Mouse (Mus musculus) ES-Bruce4 (cell line): ENCODE measurements around the gene March9. TPM values are rescaled to one million over a fixed set of nuclear protein-coding genes. Genes with fewer than 3 reads are reported as not detected.

Experiments used
- H3K27ac ChIP-seq: 2 replicates; pipeline ENCODE4 v1.5.1; 2012; ENCODE audit warnings: low read length, inconsistent platforms; ENCODE audit not compliant: insufficient read depth
- H3K27me3 ChIP-seq: 2 replicates; pipeline ENCODE4 v1.6.1; 2012; ENCODE audit warnings: mild to moderate bottlenecking, low read length, inconsistent platforms; ENCODE audit not compliant: control insufficient read depth, poor library complexity, insufficient read depth, severe bottlenecking
- H3K36me3 ChIP-seq: 2 replicates; pipeline ENCODE4 v1.6.1; 2012; ENCODE audit warnings: inconsistent platforms, mild to moderate bottlenecking, low read length, moderate library complexity; ENCODE audit not compliant: control insufficient read depth, poor library complexity, insufficient read depth, severe bottlenecking
- H3K4me1 ChIP-seq: one replicate; pipeline ENCODE4 v1.8.1; 2011; ENCODE audit warnings: low read length; ENCODE audit not compliant: control insufficient read depth, insufficient read depth
- H3K4me3 ChIP-seq: 2 replicates; pipeline ENCODE4 v1.5.1; 2011; ENCODE audit warnings: low read depth, mild to moderate bottlenecking, low read length
- H3K9ac ChIP-seq: 2 replicates; pipeline ENCODE4 v1.6.1; 2012; ENCODE audit warnings: low read depth, mild to moderate bottlenecking, inconsistent platforms; ENCODE audit not compliant: poor library complexity, severe bottlenecking
- H3K9me3 ChIP-seq: replicated peaks from 2 replicates; pipeline ENCODE4 v1.6.1; 2012; ENCODE audit warnings: mild to moderate bottlenecking, low read length, inconsistent platforms; ENCODE audit not compliant: control insufficient read depth, poor library complexity, insufficient read depth, severe bottlenecking
- CTCF ChIP-seq: IDR thresholded peaks from one replicate; pipeline ENCODE4 v1.8.1; 2011; ENCODE audit warnings: low read depth, low read length
- EP300 ChIP-seq: IDR thresholded peaks from 2 replicates; pipeline ENCODE4 v1.6.1; 2011; ENCODE audit warnings: low read depth, low read length; ENCODE audit not compliant: insufficient read depth
- POLR2A ChIP-seq: IDR thresholded peaks from one replicate; pipeline ENCODE4 v1.8.1; 2011; ENCODE audit warnings: low read length; ENCODE audit not compliant: insufficient read depth
- polyA plus RNA-seq: library from polyadenylated mRNA; stranded (reverse); fragments of >200 nt; gene quantifications from 2 replicates; pipeline ENCODE4 v1.2.4, GENCODE M21; 2011; ENCODE audit warnings: low read depth; ENCODE audit not compliant: missing spikeins, insufficient read depth, insufficient read length

Gene March9
- polyA plus RNA-seq, 1 experiment: 8.8 TPM

- TF ChIP-seq CTCF (no peak), EP300 (no peak), POLR2A (no peak)
- no peak overlapping the region for H3K4me3 ChIP-seq
- H3K27ac ChIP-seq: no peak overlapping the region
- H3K9me3 ChIP-seq: no peaks in the 10 kb centered on the region
- H3K36me3 ChIP-seq: no peaks in the 10 kb centered on the region
- no peaks in the 10 kb centered on the region for H3K4me1 ChIP-seq
- H3K27me3 ChIP-seq: no peaks in the 10 kb centered on the region
- no peak overlapping the region for H3K9ac ChIP-seq
These were observed 23.7 kb downstream of the March9 start for GRCm38 (mm10) chr10:127036273-127036672.

GRCm38 (mm10) chr10:127033301-127033741 is 26.7 kb downstream of the March9 start:
- H3K9me3 ChIP-seq: no peaks in the 10 kb centered on the region
- TF ChIP-seq EP300: no peak
- no peak for TF ChIP-seq POLR2A
- no peak for TF ChIP-seq CTCF

GRCm38 (mm10) chr10:127030336-127031296 is 29.4 kb downstream of the March9 start, which contains the start of gene Tsfm:
Gene Tsfm (minus strand): TSS chr10:127030840.
- Histone ChIP-seq H3K27ac (0 out of 2 replicates have a peak within 1 kb of the TSS, but pooled peaks have one; percentile 4), H3K9me3 (no peaks in the 10 kb centered on the region), H3K4me3 (peak within 1 kb of the TSS; percentile 93), H3K36me3 (peaks cover 21% of the 10 kb centered on the region), H3K9ac (peak within 1 kb of the TSS; percentile 79), H3K4me1 (no peaks in the 10 kb centered on the region), H3K27me3 (no peaks in the 10 kb centered on the region)
- TF ChIP-seq POLR2A (no peak), CTCF (peak; percentile 86), EP300 (peak; percentile 66; the same call in 1 of the 2 replicates)

More at GRCm38 (mm10) chr10:127033301-127033741, 26.7 kb downstream of the March9 start:
- no peak overlapping the region for H3K27ac ChIP-seq
- no peak overlapping the region for H3K4me3 ChIP-seq
- no peak overlapping the region for H3K9ac ChIP-seq
- H3K36me3 ChIP-seq: peaks cover 5% of the 10 kb centered on the region
- H3K27me3 ChIP-seq: no peaks in the 10 kb centered on the region
- H3K4me1 ChIP-seq: no peaks in the 10 kb centered on the region

GRCm38 (mm10) chr10:127018422-127018821 is 41.6 kb downstream of the March9 start:
- Histone ChIP-seq H3K4me3 (no peak overlapping the region), H3K9ac (no peak overlapping the region), H3K36me3 (no peaks in the 10 kb centered on the region), H3K9me3 (no peaks in the 10 kb centered on the region), H3K27me3 (no peaks in the 10 kb centered on the region), H3K27ac (no peak overlapping the region), H3K4me1 (no peaks in the 10 kb centered on the region)
- TF ChIP-seq EP300: no peak
- TF ChIP-seq CTCF: no peak
- no peak for TF ChIP-seq POLR2A

- Histone ChIP-seq H3K9ac (no peak overlapping the region), H3K9me3 (no peaks in the 10 kb centered on the region), H3K27me3 (no peaks in the 10 kb centered on the region), H3K36me3 (no peaks in the 10 kb centered on the region), H3K4me1 (no peaks in the 10 kb centered on the region), H3K27ac (no peak overlapping the region), H3K4me3 (no peak overlapping the region)
- no peak for TF ChIP-seq POLR2A
- TF ChIP-seq CTCF: no peak
- TF ChIP-seq EP300: no peak
These were observed 42.9 kb downstream of the March9 start for GRCm38 (mm10) chr10:127017071-127017470.

- H3K4me1 ChIP-seq: no peaks in the 10 kb centered on the region
These were observed 43.5 kb downstream of the March9 start for GRCm38 (mm10) chr10:127016488-127016887.

More at GRCm38 (mm10) chr10:127016488-127016887, 43.5 kb downstream of the March9 start:
- Histone ChIP-seq H3K4me3 (no peak overlapping the region), H3K27me3 (no peaks in the 10 kb centered on the region), H3K9me3 (no peaks in the 10 kb centered on the region), H3K27ac (no peak overlapping the region), H3K36me3 (no peaks in the 10 kb centered on the region), H3K9ac (no peak overlapping the region)
- TF ChIP-seq CTCF (peak; percentile 47), POLR2A (no peak)

Other genes with a start within 250 kb of the March9 start
- 10.2 and 14.3 TPM in 2 replicates for gene Atp23, start 158.8 kb downstream of the March9 start, polyA plus RNA-seq
- gene Ctdsp2, start 81.5 kb downstream of the March9 start, polyA plus RNA-seq: 60.9 and 62.0 TPM in 2 replicates
- 0.19 and 0.78 TPM in 2 replicates for gene Avil, start 59.5 kb downstream of the March9 start, polyA plus RNA-seq
- 40.6 and 47.9 TPM in 2 replicates for gene Tsfm, start 29.3 kb downstream of the March9 start, polyA plus RNA-seq
- 20.2 and 22.8 TPM in 2 replicates for gene Mettl1, start 18.8 kb downstream of the March9 start, polyA plus RNA-seq
- 0.41 and 0.51 TPM in 2 replicates for gene Eef1akmt3, start 18.7 kb downstream of the March9 start, polyA plus RNA-seq
- gene Cyp27b1, start 11.9 kb downstream of the March9 start, polyA plus RNA-seq: 0.42 TPM in 1 of 2 replicates, not detected in the other
- 619 and 675 TPM in 2 replicates for gene Cdk4, start 3.4 kb upstream of the March9 start, polyA plus RNA-seq
- gene Tspan31, start 10.1 kb upstream of the March9 start, polyA plus RNA-seq: 71.0 and 75.9 TPM in 2 replicates
- 0.72 and 0.85 TPM in 2 replicates for gene Agap2, start 15.1 kb upstream of the March9 start, polyA plus RNA-seq
- gene Os9, start 60.9 kb upstream of the March9 start, polyA plus RNA-seq: 14.1 and 16.7 TPM in 2 replicates
- 7.7 and 9.5 TPM in 2 replicates for gene B4galnt1, start 105.0 kb upstream of the March9 start, polyA plus RNA-seq
- gene Slc26a10, start 120.5 kb upstream of the March9 start, polyA plus RNA-seq: 24.6 and 35.2 TPM in 2 replicates
- gene Arhgef25, start 129.9 kb upstream of the March9 start, polyA plus RNA-seq: 50.9 and 54.3 TPM in 2 replicates
- 49.8 and 50.8 TPM in 2 replicates for gene Dtx3, start 135.5 kb upstream of the March9 start, polyA plus RNA-seq
- 36.7 and 39.2 TPM in 2 replicates for gene Pip4k2c, start 151.4 kb upstream of the March9 start, polyA plus RNA-seq
- gene Kif5a, start 203.2 kb upstream of the March9 start, polyA plus RNA-seq: 7.3 and 8.0 TPM in 2 replicates
- 124 and 125 TPM in 2 replicates for gene Dctn2, start 206.2 kb upstream of the March9 start, polyA plus RNA-seq
- gene Mbd6, start 228.8 kb upstream of the March9 start, polyA plus RNA-seq: 26.2 and 26.7 TPM in 2 replicates